Mouse (Mus musculus) ES-Bruce4 (cell line): ENCODE data around the gene Gcsh. TPM values are rescaled to one million over a fixed set of nuclear protein-coding genes. Genes with fewer than 3 reads are reported as not detected.

Experiments used
- H3K27ac ChIP-seq: 2 replicates; pipeline ENCODE4 v1.5.1; 2012; ENCODE audit warnings: low read length, inconsistent platforms; ENCODE audit not compliant: insufficient read depth
- H3K27me3 ChIP-seq: 2 replicates; pipeline ENCODE4 v1.6.1; 2012; ENCODE audit warnings: mild to moderate bottlenecking, low read length, inconsistent platforms; ENCODE audit not compliant: control insufficient read depth, poor library complexity, insufficient read depth, severe bottlenecking
- H3K36me3 ChIP-seq: 2 replicates; pipeline ENCODE4 v1.6.1; 2012; ENCODE audit warnings: inconsistent platforms, mild to moderate bottlenecking, low read length, moderate library complexity; ENCODE audit not compliant: control insufficient read depth, poor library complexity, insufficient read depth, severe bottlenecking
- H3K4me1 ChIP-seq: one replicate; pipeline ENCODE4 v1.8.1; 2011; ENCODE audit warnings: low read length; ENCODE audit not compliant: control insufficient read depth, insufficient read depth
- H3K4me3 ChIP-seq: 2 replicates; pipeline ENCODE4 v1.5.1; 2011; ENCODE audit warnings: low read depth, mild to moderate bottlenecking, low read length
- H3K9ac ChIP-seq: 2 replicates; pipeline ENCODE4 v1.6.1; 2012; ENCODE audit warnings: low read depth, mild to moderate bottlenecking, inconsistent platforms; ENCODE audit not compliant: poor library complexity, severe bottlenecking
- H3K9me3 ChIP-seq: replicated peaks from 2 replicates; pipeline ENCODE4 v1.6.1; 2012; ENCODE audit warnings: mild to moderate bottlenecking, low read length, inconsistent platforms; ENCODE audit not compliant: control insufficient read depth, poor library complexity, insufficient read depth, severe bottlenecking
- CTCF ChIP-seq: IDR thresholded peaks from one replicate; pipeline ENCODE4 v1.8.1; 2011; ENCODE audit warnings: low read depth, low read length
- EP300 ChIP-seq: IDR thresholded peaks from 2 replicates; pipeline ENCODE4 v1.6.1; 2011; ENCODE audit warnings: low read depth, low read length; ENCODE audit not compliant: insufficient read depth
- POLR2A ChIP-seq: IDR thresholded peaks from one replicate; pipeline ENCODE4 v1.8.1; 2011; ENCODE audit warnings: low read length; ENCODE audit not compliant: insufficient read depth
- polyA plus RNA-seq: library from polyadenylated mRNA; stranded (reverse); fragments of >200 nt; gene quantifications from 2 replicates; pipeline ENCODE4 v1.2.4, GENCODE M21; 2011; ENCODE audit warnings: low read depth; ENCODE audit not compliant: missing spikeins, insufficient read depth, insufficient read length

Gene Gcsh
- polyA plus RNA-seq, 1 experiment, result 150 TPM

DNA sequence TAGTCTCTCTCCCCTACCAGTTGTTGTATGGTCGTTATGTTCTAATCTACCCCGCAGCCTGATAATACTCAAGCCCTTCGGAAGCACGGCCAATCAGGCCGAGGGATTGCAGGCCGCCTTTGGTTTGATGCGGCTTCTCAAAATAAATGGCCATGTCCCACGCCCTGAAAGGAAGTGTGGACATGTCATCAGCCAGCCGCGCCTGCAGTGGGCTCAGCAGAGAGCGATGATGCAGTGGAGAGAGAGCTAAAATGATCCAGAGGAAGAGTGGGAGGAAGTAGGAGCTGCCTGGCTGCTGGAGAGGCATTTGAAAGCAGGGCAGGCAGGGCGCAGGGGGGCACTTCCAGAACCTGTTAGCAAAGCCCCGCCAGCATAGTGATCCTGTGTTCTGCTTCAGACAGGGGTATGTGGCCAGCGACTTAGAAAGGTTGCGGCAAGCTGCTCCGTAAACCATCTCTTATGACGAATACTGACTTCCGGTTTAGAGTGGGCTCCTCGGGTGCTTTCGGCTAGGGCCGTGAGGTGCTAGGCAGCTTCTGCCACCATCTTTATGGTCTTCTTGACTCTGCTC lies 47.0 kb downstream of the Gcsh start:
- H3K27ac ChIP-seq, result peak overlapping the region; percentile 5; the same call in 1 of the 2 replicates
- TF ChIP-seq CTCF (no peak), EP300 (no peak), POLR2A (no peak)
- peak overlapping the region; percentile 22; the same call in 1 of the 2 replicates for H3K9ac ChIP-seq
- peaks cover 3% of the 10 kb centered on the region for H3K4me1 ChIP-seq
- H3K9me3 ChIP-seq, result no peaks in the 10 kb centered on the region
- no peaks in the 10 kb centered on the region for H3K27me3 ChIP-seq
- H3K4me3 ChIP-seq, result peak overlapping the region; percentile 38
- H3K36me3 ChIP-seq, result no peaks in the 10 kb centered on the region

DNA sequence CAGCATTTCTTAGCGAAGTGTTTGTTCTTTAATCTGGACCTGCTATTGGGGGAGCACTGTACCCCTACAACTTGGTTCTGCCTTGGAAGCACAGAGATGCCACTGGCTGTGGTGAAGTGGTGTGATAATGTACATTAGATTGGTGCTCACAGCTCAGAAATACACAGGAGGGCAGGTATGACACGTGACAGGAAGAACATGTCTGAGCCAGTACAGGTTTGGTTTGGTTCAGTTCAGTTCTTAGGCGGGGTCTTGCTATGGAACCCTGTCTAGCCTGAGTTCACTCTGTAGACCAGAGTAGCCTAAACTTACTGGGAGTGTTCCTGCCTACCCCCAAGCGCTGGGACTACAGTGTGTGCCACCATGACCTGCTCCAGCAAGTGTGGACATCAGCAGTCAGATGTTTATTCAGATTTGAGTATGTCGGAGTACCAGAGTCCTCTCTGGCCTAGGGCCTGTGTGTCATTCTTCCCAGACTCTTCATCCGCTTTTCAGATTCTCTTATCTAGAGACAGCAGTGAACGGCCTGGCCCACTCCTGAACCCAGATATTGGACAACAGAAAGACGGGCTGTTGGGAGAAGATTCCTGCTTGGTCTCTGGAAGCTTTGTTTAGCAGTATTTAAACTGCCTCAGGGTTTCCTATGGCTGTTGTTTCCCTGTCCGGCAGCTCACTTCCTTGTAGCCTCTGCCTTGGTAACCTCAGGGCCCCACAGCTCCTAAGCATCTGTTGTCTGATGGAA lies 48.0 kb downstream of the Gcsh start:
- H3K9me3 ChIP-seq, result no peaks in the 10 kb centered on the region
- no peaks in the 10 kb centered on the region for H3K27me3 ChIP-seq
- peaks cover 3% of the 10 kb centered on the region for H3K4me1 ChIP-seq
- TF ChIP-seq POLR2A (no peak), CTCF (no peak), EP300 (no peak)
- peak overlapping the region; percentile 25 for H3K4me3 ChIP-seq
- peak overlapping the region; percentile 45; the same call in 1 of the 2 replicates for H3K27ac ChIP-seq
- H3K9ac ChIP-seq, result peak overlapping the region; percentile 95
- no peaks in the 10 kb centered on the region for H3K36me3 ChIP-seq

DNA sequence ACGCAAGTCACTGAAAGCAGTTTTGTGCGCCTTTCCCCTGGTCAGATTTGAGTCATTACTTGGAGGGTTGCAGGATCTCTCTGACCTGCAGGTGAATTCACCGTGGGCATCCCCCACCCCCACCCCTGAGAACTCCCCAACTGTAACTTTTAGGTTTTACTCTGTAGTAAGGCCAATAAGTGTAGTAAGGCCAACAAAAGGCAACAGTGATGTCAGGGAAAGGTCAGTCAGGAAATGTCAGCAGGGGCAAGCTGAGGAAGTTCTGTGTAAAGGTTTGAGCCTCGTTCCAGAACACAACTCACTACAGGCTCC lies 49.0 kb downstream of the Gcsh start:
- TF ChIP-seq EP300, result no peak
- no peak for TF ChIP-seq CTCF
- no peak for TF ChIP-seq POLR2A
- peak overlapping the region; percentile 95 for H3K9ac ChIP-seq
- H3K9me3 ChIP-seq, result no peaks in the 10 kb centered on the region
- no peak overlapping the region for H3K27ac ChIP-seq
- peaks cover 3% of the 10 kb centered on the region for H3K4me1 ChIP-seq
- no peaks in the 10 kb centered on the region for H3K36me3 ChIP-seq
- no peaks in the 10 kb centered on the region for H3K27me3 ChIP-seq
- H3K4me3 ChIP-seq, result peak overlapping the region; percentile 97

DNA sequence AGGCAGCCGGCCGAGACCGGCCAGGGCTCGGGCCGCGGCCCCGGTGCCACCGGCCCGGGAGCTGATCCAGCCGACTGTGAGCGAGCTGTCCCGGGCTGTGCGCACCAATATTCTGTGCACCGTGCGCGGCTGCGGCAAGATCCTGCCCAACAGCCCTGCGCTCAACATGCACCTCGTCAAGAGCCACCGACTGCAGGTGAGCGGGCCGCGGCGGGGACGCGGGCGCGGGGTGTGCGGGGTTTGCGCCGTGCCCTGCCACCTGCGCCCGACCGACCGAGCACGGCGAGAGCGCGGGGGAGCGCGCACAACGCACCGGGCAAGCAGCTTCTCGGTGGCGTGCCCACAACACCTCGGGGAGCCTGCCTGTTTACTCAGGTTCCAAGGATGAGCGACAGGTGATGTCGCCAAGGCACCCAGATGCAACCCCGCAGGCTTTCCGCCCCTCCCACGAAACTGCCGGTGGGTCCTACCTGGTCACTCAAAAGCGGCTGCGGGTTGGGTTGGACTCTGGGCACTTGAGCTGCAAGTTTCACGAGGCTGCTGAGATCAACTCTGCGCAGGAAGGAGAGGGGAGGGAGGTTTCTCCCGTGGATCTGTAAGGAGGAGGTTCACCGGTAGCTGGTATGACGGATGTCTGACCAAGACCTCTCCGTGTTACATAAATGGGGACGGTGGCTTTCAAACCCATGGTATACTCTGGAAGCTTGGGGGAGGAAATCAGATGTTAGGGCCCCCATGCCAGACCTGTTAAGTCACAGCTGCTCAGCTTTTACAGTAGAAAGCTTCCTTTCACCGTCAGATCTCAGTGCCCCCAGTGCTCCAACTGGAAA lies 49.6 kb downstream of the Gcsh start:
- Histone ChIP-seq H3K36me3 (no peaks in the 10 kb centered on the region), H3K4me3 (peak overlapping the region; percentile 97), H3K9me3 (no peaks in the 10 kb centered on the region), H3K9ac (peak overlapping the region; percentile 95), H3K27me3 (no peaks in the 10 kb centered on the region), H3K27ac (no peak overlapping the region), H3K4me1 (peaks cover 3% of the 10 kb centered on the region)
- TF ChIP-seq POLR2A, result no peak
- no peak for TF ChIP-seq CTCF

DNA sequence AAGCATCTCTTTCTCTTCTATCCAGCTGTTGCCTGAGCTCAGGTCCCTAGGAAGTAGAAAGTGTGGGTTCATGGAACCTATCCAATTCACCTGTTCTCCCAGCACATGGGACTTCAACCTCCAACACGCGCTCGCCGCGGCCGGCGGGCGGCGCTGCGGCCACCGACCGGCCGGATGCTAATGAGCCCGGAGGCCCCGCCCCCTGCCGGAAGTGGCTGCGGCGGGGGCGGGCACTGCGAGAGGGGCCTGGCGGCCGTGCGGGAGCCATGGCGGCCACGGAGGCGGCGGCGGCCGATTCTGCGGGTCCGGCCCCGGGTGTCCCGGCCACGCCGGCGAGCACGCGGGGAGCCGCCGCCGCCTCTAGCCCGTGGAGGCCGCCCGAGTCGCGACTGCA lies 50.2 kb downstream of the Gcsh start, which contains the start of gene Atmin:
Atmin (plus strand) TSS at position 233 of the 394 bp plus-strand sequence.
- Histone ChIP-seq H3K27ac (no peak within 1 kb of the TSS), H3K9ac (peak within 1 kb of the TSS; percentile 95)

More for the DNA sequence above, 50.2 kb downstream of the Gcsh start, which contains the start of gene Atmin:
- no peaks in the 10 kb centered on the region for H3K9me3 ChIP-seq
- H3K27me3 ChIP-seq, result no peaks in the 10 kb centered on the region
- TF ChIP-seq EP300, result no peak
- TF ChIP-seq POLR2A, result no peak
- peak; percentile 53 for TF ChIP-seq CTCF
- peak within 1 kb of the TSS; percentile 97 for H3K4me3 ChIP-seq
- H3K4me1 ChIP-seq, result peaks cover 3% of the 10 kb centered on the region
- peaks cover 5% of the 10 kb centered on the region for H3K36me3 ChIP-seq
